Mouse (Mus musculus): ENCODE data around the gene Large2. TPM values are rescaled to one million over a fixed set of nuclear protein-coding genes. Genes with fewer than 3 reads are reported as not detected.

The Large2 gene
- polyA plus RNA-seq, 1 experiment from 2014 or later: 16.4 TPM

DNA sequence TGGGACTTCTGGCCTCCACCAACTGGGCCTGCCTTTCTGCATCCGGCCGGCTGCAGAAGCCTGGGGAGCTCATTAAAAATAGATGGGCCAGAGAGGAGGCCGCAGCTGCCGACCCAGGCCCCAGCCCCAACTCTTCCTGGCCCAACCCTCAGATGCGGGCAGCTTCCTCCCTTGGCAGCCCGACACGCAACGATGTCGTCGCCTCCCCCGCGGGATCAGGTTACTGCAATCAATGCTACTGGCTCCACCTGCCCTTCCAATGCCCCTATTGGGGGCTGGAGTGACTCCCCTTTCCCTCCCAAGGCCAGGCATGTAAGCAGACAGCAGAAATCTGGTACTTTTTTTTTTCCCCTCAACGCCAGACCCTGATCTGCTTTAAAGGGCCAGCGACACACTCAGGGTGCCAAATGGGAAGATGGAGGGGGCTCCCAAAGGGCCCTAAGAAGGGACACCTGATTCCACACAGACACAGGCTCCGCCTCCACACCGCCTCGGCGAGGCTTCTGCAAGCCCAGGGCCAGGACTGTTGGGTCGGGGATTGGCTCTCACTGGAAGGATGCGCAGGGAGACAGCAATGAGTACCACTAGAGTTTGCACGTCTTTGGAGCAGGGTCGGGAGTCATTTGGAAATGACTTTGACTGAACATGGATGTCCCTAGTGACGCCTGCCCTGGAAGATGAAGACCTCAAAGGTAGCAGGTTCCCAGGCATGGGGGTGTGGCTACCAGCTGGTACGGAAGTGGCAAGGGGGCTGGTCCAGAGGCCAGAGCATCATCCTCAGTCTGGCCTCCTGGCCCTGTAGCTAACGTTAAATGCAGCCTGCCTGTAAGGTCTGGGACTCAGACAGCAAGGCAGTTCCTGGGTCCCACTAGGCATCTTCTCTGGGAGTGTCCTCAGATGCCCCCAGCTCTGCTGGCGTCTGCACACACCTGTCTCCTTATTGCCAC, 17.9 kb upstream of the Large2 start:
- no peaks in the 10 kb centered on the region for H3K36me3 ChIP-seq (ENCODE audit: control insufficient read depth, insufficient read depth, low read length)
- WGBS: 2% methylated on average over 26 of the region's 26 CpGs
- peaks cover 30% of the 10 kb centered on the region for H3K4me1 ChIP-seq (replicated peaks; ENCODE audit: control insufficient read depth, insufficient read depth, low read length)
- H3K27me3 ChIP-seq (ENCODE audit: control insufficient read depth, insufficient read depth, low read length): no peaks in the 10 kb centered on the region
- peak overlapping the region; percentile 56 for H3K4me2 ChIP-seq (ENCODE audit: low read depth, low read length, severe bottlenecking)
- no peaks in the 10 kb centered on the region for H3K9me3 ChIP-seq (ENCODE audit: control insufficient read depth, low read length)
- H3K27ac ChIP-seq (ENCODE audit: low read depth, low read length): peak overlapping the region; percentile 83
- peak overlapping the region; percentile 30 for H3K4me3 ChIP-seq (ENCODE audit: low read depth, low read length)
- ATAC-seq (replicated peaks; ENCODE audit: low FRiP score) (peak; percentile 11; the same call in 1 of the 2 replicates), DNase-seq (ENCODE audit: low spot score) (peak; percentile 85)
- H3K9ac ChIP-seq (ENCODE audit: low read length): peak overlapping the region; percentile 54

DNA sequence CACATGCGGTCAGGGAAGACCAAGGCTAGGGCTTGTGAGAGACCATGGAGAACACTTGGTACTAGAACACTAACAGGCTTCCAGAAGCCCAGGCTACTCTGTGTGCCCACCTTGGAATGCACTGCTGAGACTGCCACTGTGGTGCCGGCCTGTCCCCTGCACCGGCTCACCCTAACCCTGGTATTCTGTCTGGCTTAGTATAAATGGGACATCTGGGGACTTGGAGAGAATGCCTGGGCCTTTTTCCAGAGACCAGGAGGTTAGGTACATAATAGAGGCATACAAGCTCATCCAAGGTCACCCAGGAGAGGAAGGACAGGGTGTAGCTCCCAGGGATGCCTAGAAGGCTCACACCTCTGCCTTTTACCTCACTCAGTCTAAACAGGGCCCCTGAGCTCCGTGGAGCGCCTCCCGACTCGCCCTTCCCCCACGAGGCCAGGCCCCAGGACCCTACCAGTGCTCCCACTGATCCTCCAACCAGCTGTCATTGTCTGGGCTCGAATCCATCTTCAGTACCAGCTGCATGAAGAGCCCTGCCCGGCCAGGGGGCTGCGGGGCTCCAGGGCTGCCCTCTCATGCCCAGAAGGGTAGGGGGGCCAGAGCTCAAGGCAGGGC, 17.1 kb upstream of the Large2 start:
- no peak for ATAC-seq (replicated peaks; ENCODE audit: low FRiP score)
- peaks cover 5% of the 10 kb centered on the region; the same call in 1 of the 2 replicates for H3K36me3 ChIP-seq (ENCODE audit: control insufficient read depth, insufficient read depth, low read length)
- H3K4me2 ChIP-seq (ENCODE audit: low read depth, low read length, severe bottlenecking): peak overlapping the region; percentile 56
- H3K9me3 ChIP-seq (ENCODE audit: control insufficient read depth, low read length): no peaks in the 10 kb centered on the region
- WGBS: 24% methylated on average over 11 of the region's 11 CpGs
- peak overlapping the region; percentile 30 for H3K4me3 ChIP-seq (ENCODE audit: low read depth, low read length)
- peak overlapping the region; percentile 83 for H3K27ac ChIP-seq (ENCODE audit: low read depth, low read length)
- peak overlapping the region; percentile 54 for H3K9ac ChIP-seq (ENCODE audit: low read length)
- H3K27me3 ChIP-seq (ENCODE audit: control insufficient read depth, insufficient read depth, low read length): no peaks in the 10 kb centered on the region
- peaks cover 30% of the 10 kb centered on the region for H3K4me1 ChIP-seq (replicated peaks; ENCODE audit: control insufficient read depth, insufficient read depth, low read length)
- no peak for DNase-seq (ENCODE audit: low spot score)

DNA sequence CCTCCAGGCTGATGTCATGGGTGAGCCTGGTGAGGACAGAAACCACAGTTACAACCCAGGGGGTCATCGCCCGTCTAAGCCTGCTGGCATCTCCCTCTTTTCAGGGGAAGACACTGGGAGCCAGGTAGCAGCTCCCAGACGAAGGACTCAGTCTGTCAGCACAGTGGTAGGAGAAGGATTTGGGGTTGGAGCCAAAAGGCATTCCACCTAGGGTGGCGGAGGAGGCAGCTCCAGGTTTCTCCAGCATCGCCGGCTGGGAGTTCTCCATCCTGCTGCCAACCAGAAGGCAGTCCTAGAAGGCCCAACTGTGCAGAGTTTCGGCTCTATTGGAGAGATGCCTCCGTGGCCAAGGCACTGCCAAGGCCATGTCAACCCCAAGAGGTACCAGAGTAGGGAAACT, 16.4 kb upstream of the Large2 start:
- 90% methylated on average over 8 of the region's 8 CpGs for WGBS
- no peak for DNase-seq (ENCODE audit: low spot score)
- no peaks in the 10 kb centered on the region for H3K9me3 ChIP-seq (ENCODE audit: control insufficient read depth, low read length)
- peaks cover 8% of the 10 kb centered on the region; the same call in 1 of the 2 replicates for H3K36me3 ChIP-seq (ENCODE audit: control insufficient read depth, insufficient read depth, low read length)
- no peaks in the 10 kb centered on the region for H3K27me3 ChIP-seq (ENCODE audit: control insufficient read depth, insufficient read depth, low read length)
- no peak for ATAC-seq (replicated peaks; ENCODE audit: low FRiP score)
- no peak overlapping the region; the same call in 1 of the 2 replicates for H3K4me2 ChIP-seq (ENCODE audit: low read depth, low read length, severe bottlenecking)
- no peak overlapping the region for H3K27ac ChIP-seq (ENCODE audit: low read depth, low read length)
- no peak overlapping the region for H3K9ac ChIP-seq (ENCODE audit: low read length)
- H3K4me1 ChIP-seq (replicated peaks; ENCODE audit: control insufficient read depth, insufficient read depth, low read length): peaks cover 30% of the 10 kb centered on the region
- no peak overlapping the region for H3K4me3 ChIP-seq (ENCODE audit: low read depth, low read length)

DNA sequence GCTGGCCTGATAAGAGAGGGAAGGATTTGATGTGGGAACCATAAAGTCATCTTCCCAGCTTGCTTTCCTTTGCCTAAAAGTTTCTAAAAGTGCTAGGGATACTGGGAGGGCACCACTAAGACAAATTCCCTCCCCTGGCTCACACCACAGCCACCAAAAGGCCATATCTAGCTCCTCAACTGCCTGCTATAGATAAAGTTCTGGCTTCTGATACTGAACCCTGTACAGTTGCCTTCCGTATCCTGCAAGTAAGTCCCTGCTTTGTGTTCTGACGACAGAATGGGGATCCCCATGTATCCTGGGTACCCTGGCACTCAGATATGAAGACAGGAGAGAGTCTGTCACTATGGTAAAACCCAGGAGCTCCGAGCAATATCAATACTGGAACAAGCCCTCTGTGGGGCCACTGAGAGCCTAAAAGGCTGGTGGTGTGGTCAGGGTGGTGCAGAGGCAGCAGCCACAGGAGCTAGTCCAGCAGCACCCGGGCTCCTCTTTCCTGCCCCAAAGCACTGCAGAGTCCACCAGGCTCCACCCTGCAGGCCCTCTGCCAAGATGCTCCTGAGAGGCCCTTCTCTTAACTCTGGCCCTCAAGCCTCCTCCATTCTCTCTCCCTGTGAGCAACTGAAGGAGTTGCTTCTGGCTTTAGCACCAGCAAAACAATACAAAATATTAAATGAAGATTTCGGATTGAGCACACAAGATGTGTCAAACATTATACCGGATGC, 15.7 kb upstream of the Large2 start:
- peaks cover 30% of the 10 kb centered on the region for H3K4me1 ChIP-seq (replicated peaks; ENCODE audit: control insufficient read depth, insufficient read depth, low read length)
- H3K4me3 ChIP-seq (ENCODE audit: low read depth, low read length): no peak overlapping the region
- ATAC-seq (replicated peaks; ENCODE audit: low FRiP score) (no peak), DNase-seq (ENCODE audit: low spot score) (no peak)
- H3K36me3 ChIP-seq (ENCODE audit: control insufficient read depth, insufficient read depth, low read length): peaks cover 10% of the 10 kb centered on the region; the same call in 1 of the 2 replicates
- H3K27ac ChIP-seq (ENCODE audit: low read depth, low read length): peak overlapping the region; percentile 67
- no peaks in the 10 kb centered on the region for H3K9me3 ChIP-seq (ENCODE audit: control insufficient read depth, low read length)
- no peak overlapping the region for H3K9ac ChIP-seq (ENCODE audit: low read length)
- no peak overlapping the region; the same call in 1 of the 2 replicates for H3K4me2 ChIP-seq (ENCODE audit: low read depth, low read length, severe bottlenecking)
- 84% methylated on average over 6 of the region's 6 CpGs for WGBS
- no peaks in the 10 kb centered on the region for H3K27me3 ChIP-seq (ENCODE audit: control insufficient read depth, insufficient read depth, low read length)

DNA sequence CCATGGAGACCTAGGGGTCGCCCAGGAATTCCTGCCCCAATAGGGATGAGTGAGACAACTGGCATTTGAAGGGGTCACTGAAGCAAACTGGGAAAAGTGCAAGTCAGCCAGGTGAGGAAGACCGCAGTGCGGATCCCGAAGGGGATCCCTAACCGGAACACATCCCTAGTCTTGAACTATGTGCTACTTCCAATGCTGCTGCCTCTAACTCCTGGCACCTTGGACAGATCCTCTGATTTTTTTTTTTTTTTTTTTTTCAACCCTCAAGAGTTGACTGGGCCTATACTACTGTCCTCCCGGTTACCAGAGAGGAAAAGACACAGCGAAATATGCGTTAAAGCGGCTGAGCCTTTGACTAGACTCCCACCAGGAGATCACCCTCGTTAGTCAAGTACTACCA, 15.0 kb upstream of the Large2 start:
- DNase-seq (ENCODE audit: low spot score) (no peak), ATAC-seq (replicated peaks; ENCODE audit: low FRiP score) (no peak)
- Histone ChIP-seq H3K36me3 (ENCODE audit: control insufficient read depth, insufficient read depth, low read length) (peaks cover 13% of the 10 kb centered on the region; the same call in 1 of the 2 replicates), H3K9me3 (ENCODE audit: control insufficient read depth, low read length) (no peaks in the 10 kb centered on the region), H3K4me2 (ENCODE audit: low read depth, low read length, severe bottlenecking) (peak overlapping the region; percentile 85), H3K27ac (ENCODE audit: low read depth, low read length) (peak overlapping the region; percentile 67; the same call in 1 of the 2 replicates), H3K27me3 (ENCODE audit: control insufficient read depth, insufficient read depth, low read length) (no peaks in the 10 kb centered on the region), H3K9ac (ENCODE audit: low read length) (no peak overlapping the region), H3K4me1 (replicated peaks; ENCODE audit: control insufficient read depth, insufficient read depth, low read length) (peaks cover 30% of the 10 kb centered on the region), H3K4me3 (ENCODE audit: low read depth, low read length) (peak overlapping the region; percentile 73)
- 3% methylated on average over 10 of the region's 10 CpGs for WGBS

DNA sequence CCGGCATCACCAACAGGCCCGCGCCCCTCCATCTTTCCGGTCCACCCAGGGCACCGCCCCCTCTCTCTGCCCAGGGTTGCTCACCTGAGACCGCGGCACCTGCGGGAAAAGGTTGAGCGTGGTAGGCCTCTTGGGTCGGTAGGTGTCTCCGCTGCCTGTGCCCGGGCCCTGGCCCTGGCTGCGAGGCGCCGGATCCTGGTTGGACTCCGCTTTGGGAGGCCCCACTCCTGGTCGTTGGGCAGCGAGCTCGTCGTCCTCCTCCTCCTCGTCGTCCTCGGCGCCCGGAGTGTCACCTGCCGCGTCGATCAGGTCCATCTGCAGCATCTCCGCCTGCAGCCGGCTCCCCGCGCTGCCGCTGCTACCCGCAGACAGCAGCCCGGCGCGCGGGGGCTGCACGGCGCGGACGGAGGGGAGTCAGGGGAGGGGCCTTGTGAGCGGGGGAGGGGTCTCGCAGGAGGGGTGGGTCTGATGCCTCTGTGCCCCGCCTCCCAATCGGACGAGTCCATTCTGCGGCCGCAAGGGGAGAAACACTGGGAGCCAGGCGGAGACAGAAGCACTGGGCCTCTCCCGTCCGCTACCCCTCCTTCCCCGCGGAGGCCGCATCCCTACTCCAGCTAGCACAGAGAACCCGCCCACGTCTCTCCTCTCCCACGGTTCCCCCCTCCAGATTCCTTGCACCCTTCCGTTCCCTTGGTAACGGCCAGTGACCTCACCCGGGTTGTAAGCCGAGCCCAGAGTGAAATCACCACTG, 14.4 kb upstream of the Large2 start:
- peaks cover 30% of the 10 kb centered on the region for H3K4me1 ChIP-seq (replicated peaks; ENCODE audit: control insufficient read depth, insufficient read depth, low read length)
- peak overlapping the region; percentile 78 for H3K9ac ChIP-seq (ENCODE audit: low read length)
- ATAC-seq (replicated peaks; ENCODE audit: low FRiP score): peak; percentile 95
- peak; percentile 98 for DNase-seq (ENCODE audit: low spot score)
- under 1% methylated on average over 57 of the region's 62 CpGs for WGBS
- no peaks in the 10 kb centered on the region for H3K27me3 ChIP-seq (ENCODE audit: control insufficient read depth, insufficient read depth, low read length)
- H3K36me3 ChIP-seq (ENCODE audit: control insufficient read depth, insufficient read depth, low read length): peaks cover 13% of the 10 kb centered on the region; the same call in 1 of the 2 replicates
- peak overlapping the region; percentile 85 for H3K4me2 ChIP-seq (ENCODE audit: low read depth, low read length, severe bottlenecking)
- H3K4me3 ChIP-seq (ENCODE audit: low read depth, low read length): peak overlapping the region; percentile 73
- H3K27ac ChIP-seq (ENCODE audit: low read depth, low read length): peak overlapping the region; percentile 51
- H3K9me3 ChIP-seq (ENCODE audit: control insufficient read depth, low read length): no peaks in the 10 kb centered on the region

DNA sequence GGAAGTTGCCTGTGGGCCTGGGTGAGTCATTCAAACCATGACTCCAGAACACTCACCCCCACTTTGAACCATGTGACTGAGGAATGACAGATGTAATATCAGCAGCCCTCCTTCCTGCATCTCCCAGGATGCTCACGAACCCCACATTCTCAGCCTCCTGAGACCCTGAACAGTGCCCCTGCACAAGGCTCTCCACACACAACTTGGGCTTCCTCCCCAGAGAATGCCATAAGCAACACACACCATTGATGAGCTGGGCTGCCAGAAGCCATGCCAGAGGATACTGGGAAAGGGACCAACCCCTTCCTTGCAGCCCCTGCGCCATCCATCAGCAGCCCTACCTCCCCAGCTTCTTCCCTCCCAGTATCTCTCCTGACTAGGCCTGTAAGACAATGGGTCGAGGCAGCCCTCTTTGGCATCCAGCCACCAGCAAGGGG, 13.4 kb upstream of the Large2 start:
- no peak for DNase-seq (ENCODE audit: low spot score)
- Histone ChIP-seq H3K4me2 (ENCODE audit: low read depth, low read length, severe bottlenecking) (peak overlapping the region; percentile 85), H3K27me3 (ENCODE audit: control insufficient read depth, insufficient read depth, low read length) (no peaks in the 10 kb centered on the region), H3K4me3 (ENCODE audit: low read depth, low read length) (peak overlapping the region; percentile 73), H3K4me1 (replicated peaks; ENCODE audit: control insufficient read depth, insufficient read depth, low read length) (peaks cover 30% of the 10 kb centered on the region), H3K9me3 (ENCODE audit: control insufficient read depth, low read length) (no peaks in the 10 kb centered on the region), H3K36me3 (ENCODE audit: control insufficient read depth, insufficient read depth, low read length) (peaks cover 13% of the 10 kb centered on the region; the same call in 1 of the 2 replicates), H3K9ac (ENCODE audit: low read length) (peak overlapping the region; percentile 78), H3K27ac (ENCODE audit: low read depth, low read length) (no peak overlapping the region; the same call in 1 of the 2 replicates)
- no peak for ATAC-seq (replicated peaks; ENCODE audit: low FRiP score)
- 62% methylated on average over 3 of the region's 3 CpGs for WGBS

Measured in forebrain, embryonic 11.5 days (tissue).